Mouse (Mus musculus): ENCODE results near the gene Rara. TPM values are rescaled to one million over a fixed set of nuclear protein-coding genes. Genes with fewer than 3 reads are reported as not detected.

Rara gene
- total and polyA plus RNA-seq, 3 experiments: 4.5 to 13.7 (median 12.1) TPM

GRCm38 (mm10) chr11:98963191-98964021 is 35.8 kb downstream of the Rara start (continued):
- peak; percentile 62 for TF ChIP-seq ETS1 (conservative IDR thresholded peaks at IDR 0.05; ENCODE audit: low read depth, low read length)

DNA sequence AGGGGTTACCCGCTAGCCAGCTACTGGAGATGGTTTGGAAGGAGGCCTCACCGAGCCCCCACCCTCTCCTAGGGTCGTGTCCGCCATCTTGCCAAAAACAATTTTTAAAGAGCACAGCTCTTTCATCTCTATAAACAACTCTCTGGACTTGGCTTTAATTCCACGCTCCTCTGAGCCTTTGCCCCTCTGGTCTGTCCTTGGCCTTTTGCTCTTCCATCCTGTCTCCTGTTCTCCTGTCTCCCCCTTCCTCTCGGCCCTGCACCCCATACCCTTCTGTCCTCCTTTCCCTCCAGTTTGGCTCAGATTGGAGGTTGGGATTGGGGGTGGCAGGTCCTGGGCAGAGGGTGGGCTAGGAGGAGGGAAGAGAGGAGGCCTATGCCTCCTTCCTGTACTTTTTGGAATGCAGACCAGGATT is 36.6 kb downstream of the Rara start:
- Histone ChIP-seq H3K4me2 (ENCODE audit: insufficient read depth, low read depth, poor library complexity, severe bottlenecking) (peak overlapping the region; percentile 90), H3K79me2 (replicated peaks; ENCODE audit: control insufficient read depth, extremely low read depth, insufficient read depth, poor library complexity, severe bottlenecking) (0 out of 2 replicates have a peak, but pooled peaks cover 3% of the 10 kb centered on the region), H3K4me1 (ENCODE audit: control insufficient read depth in 1 of 2, insufficient read depth in 2 of 2) (peaks cover 35 to 85% of the 10 kb centered on the region in 2 experiments), H3K9me3 (replicated peaks; ENCODE audit: low read length) (no peaks in the 10 kb centered on the region), H3K27me3 (replicated peaks) (no peaks in the 10 kb centered on the region), H3K4me3 (replicated peaks in 1 of 3; ENCODE audit: low read depth in 2 of 3, low read length in 2 of 3, poor library complexity in 1 of 3) (peak overlapping the region; percentile 4 to 43 (median 36)), H3K27ac (ENCODE audit: insufficient read depth, low read depth) (peak overlapping the region; percentile 55), H3K9ac (ENCODE audit: insufficient read depth, low read depth) (peak overlapping the region; percentile 45), H3K36me3 (replicated peaks in 1 of 2; ENCODE audit: control insufficient read depth in 1 of 2, insufficient read depth in 1 of 2, low read length in 1 of 2) (peaks cover 21 to 56% of the 10 kb centered on the region in 2 experiments)
- dilution Hi-C loops (cut with MboI; ENCODE audit: extremely low pct_ligation_motif_present, extremely low pct_unique_long_range_greater_than_20kb, low sequenced_read_pairs): no loop called here
- in situ Hi-C loops (cut with MboI; ENCODE audit: low pct_ligation_motif_present, low pct_unique_long_range_greater_than_20kb, low sequenced_read_pairs): no loop called here
- no peak for DNase-seq (ENCODE audit: extremely low read depth)
- TF ChIP-seq CHD2 (IDR thresholded peaks at IDR 0.05; ENCODE audit: low read length): no peak

DNA sequence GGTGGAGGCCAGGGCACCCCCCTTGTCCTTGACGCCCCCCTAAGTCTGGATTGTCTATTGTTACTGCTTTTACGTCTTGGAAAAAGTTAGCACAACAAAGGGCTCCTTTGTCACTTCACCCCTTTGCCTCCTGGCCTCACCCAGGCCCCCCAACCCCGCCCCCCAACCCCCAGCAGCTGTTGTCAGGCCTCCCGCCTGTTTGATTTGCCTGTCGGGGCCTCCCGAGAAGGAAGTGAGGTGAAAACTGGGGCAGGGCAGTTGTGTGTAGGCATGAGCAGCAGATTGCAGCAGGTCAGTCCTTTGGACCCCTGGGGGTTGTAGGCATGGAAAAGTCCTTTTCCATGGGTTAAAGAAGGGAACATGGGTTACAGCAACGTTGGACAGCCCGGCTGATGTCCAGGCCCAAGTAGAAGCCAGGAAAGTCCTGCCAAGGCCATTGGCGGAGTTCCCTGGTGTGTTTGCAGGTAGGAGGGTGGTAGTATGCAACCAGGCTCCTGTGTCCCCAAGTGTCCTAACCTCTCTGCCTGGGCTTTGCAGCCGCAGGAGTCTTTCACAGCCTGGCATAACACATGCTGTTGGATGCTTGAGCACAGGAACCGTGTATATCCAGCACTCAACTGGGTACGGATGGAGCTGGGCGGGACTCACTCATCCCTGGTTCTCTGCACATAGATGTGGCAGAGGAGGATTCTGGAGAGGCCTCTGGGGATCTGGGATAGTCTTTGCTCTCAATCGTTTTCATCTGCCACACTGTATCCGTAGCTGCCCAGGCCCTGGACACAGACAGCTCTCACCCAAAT is 37.2 kb downstream of the Rara start:
- peaks cover 24 to 56% of the 10 kb centered on the region in 2 experiments for H3K36me3 ChIP-seq (replicated peaks in 1 of 2; ENCODE audit: control insufficient read depth in 1 of 2, insufficient read depth in 1 of 2, low read length in 1 of 2)
- no peak for DNase-seq (ENCODE audit: extremely low read depth)
- H3K4me2 ChIP-seq (ENCODE audit: insufficient read depth, low read depth, poor library complexity, severe bottlenecking): peak overlapping the region; percentile 90
- H3K9ac ChIP-seq (ENCODE audit: insufficient read depth, low read depth): peak overlapping the region; percentile 45
- dilution Hi-C loops (cut with MboI; ENCODE audit: extremely low pct_ligation_motif_present, extremely low pct_unique_long_range_greater_than_20kb, low sequenced_read_pairs) (no loop called here), in situ Hi-C loops (cut with MboI; ENCODE audit: low pct_ligation_motif_present, low pct_unique_long_range_greater_than_20kb, low sequenced_read_pairs) (no loop called here)
- H3K4me3 ChIP-seq (replicated peaks in 1 of 3; ENCODE audit: low read depth in 2 of 3, low read length in 2 of 3, poor library complexity in 1 of 3): peak overlapping the region; percentile 2 to 47 (median 43)
- no peaks in the 10 kb centered on the region for H3K27me3 ChIP-seq (replicated peaks)
- 0 out of 2 replicates have a peak, but pooled peaks cover 3% of the 10 kb centered on the region for H3K79me2 ChIP-seq (replicated peaks; ENCODE audit: control insufficient read depth, extremely low read depth, insufficient read depth, poor library complexity, severe bottlenecking)
- H3K9me3 ChIP-seq (replicated peaks; ENCODE audit: low read length): no peaks in the 10 kb centered on the region
- H3K4me1 ChIP-seq (ENCODE audit: control insufficient read depth in 1 of 2, insufficient read depth in 2 of 2): peaks cover 37 to 87% of the 10 kb centered on the region in 2 experiments
- peak overlapping the region; percentile 55 for H3K27ac ChIP-seq (ENCODE audit: insufficient read depth, low read depth)
- TF ChIP-seq SIN3A (IDR thresholded peaks at IDR 0.05; ENCODE audit: low read length): peak; percentile 51; the same call in 1 of the 2 replicates
- TF ChIP-seq GABPA (IDR thresholded peaks at IDR 0.05; ENCODE audit: insufficient replicate concordance, low read depth, low read length): no peak
- TF ChIP-seq USF2 (conservative IDR thresholded peaks at IDR 0.05; ENCODE audit: low read depth, low read length): no peak
- no peak for TF ChIP-seq UBTF (IDR thresholded peaks at IDR 0.05; ENCODE audit: low read depth, low read length)
- no peak for TF ChIP-seq E2F4 (IDR thresholded peaks at IDR 0.05; ENCODE audit: insufficient replicate concordance, low read depth, low read length)
- 0 out of 2 replicates have a peak, but pooled peaks have one; percentile 16 for TF ChIP-seq BHLHE40 (IDR thresholded peaks at IDR 0.05; ENCODE audit: low read depth, low read length)
- TF ChIP-seq MEF2A (IDR thresholded peaks at IDR 0.05; ENCODE audit: borderline replicate concordance, low read depth, low read length): no peak
- no peak for TF ChIP-seq MAFK (IDR thresholded peaks at IDR 0.05; ENCODE audit: insufficient replicate concordance, low read length)
- TF ChIP-seq TCF12 (IDR thresholded peaks at IDR 0.05; ENCODE audit: low read depth, low read length): no peak
- TF ChIP-seq ETS1 (conservative IDR thresholded peaks at IDR 0.05; ENCODE audit: low read depth, low read length): 0 out of 2 replicates have a peak, but pooled peaks have one; percentile 11
- no peak for TF ChIP-seq MAX (IDR thresholded peaks at IDR 0.05; ENCODE audit: low read length)

Measured in CH12.LX (cell line).